Mouse (Mus musculus) lung, embryonic 14.5 days (tissue): ENCODE measurements around the gene Gbx1. TPM values are rescaled to one million over a fixed set of nuclear protein-coding genes. Genes with fewer than 3 reads are reported as not detected.

Experiments used
- ATAC-seq: fragments of 200-750 bp; cut with Nextera tagmentation; 2 replicates; pipeline ENCODE4 v1.8.0; 2017; ENCODE audit warnings: mild to moderate bottlenecking, moderate TSS enrichment, moderate library complexity; ENCODE audit not compliant: insufficient read depth
- DNase-seq: peaks from one replicate; pipeline ENCODE4 v3.0.0-alpha.2; 2015
- H3K27ac ChIP-seq: fragments of 300-500 bp; sonication (generic); 2 replicates; pipeline ENCODE4 v1.5.1; 2014; ENCODE audit warnings: low read depth, mild to moderate bottlenecking, moderate library complexity
- H3K27me3 ChIP-seq: fragments of 300-500 bp; sonication (generic); 2 replicates; pipeline ENCODE4 v1.6.1; 2014; ENCODE audit warnings: low read length, control low read depth; ENCODE audit not compliant: insufficient read depth
- H3K36me3 ChIP-seq: fragments of 300-500 bp; sonication (generic); 2 replicates; pipeline ENCODE4 v1.6.1; 2014; ENCODE audit warnings: control low read depth; ENCODE audit not compliant: insufficient read depth
- H3K4me1 ChIP-seq: fragments of 300-500 bp; sonication (generic); 2 replicates; pipeline ENCODE4 v1.6.1; 2014; ENCODE audit warnings: antibody characterized with exemption, control low read depth; ENCODE audit not compliant: insufficient read depth
- H3K4me2 ChIP-seq: fragments of 300-500 bp; sonication (generic); 2 replicates; pipeline ENCODE4 v1.6.1; 2014; ENCODE audit warnings: mild to moderate bottlenecking
- H3K4me3 ChIP-seq: fragments of 300-500 bp; sonication (generic); 2 replicates; pipeline ENCODE4 v1.5.1; 2014; ENCODE audit warnings: low read depth, low read length
- H3K9ac ChIP-seq: fragments of 300-500 bp; sonication (generic); 2 replicates; pipeline ENCODE4 v1.6.1; 2014
- H3K9me3 ChIP-seq: fragments of 300-500 bp; sonication (generic); 2 replicates; pipeline ENCODE4 v1.6.1; 2016; ENCODE audit warnings: low read depth, low read length, control low read depth
- CTCF ChIP-seq: IDR thresholded peaks from 2 replicates; pipeline ENCODE4 v1.5.1; 2016; ENCODE audit warnings: antibody characterized with exemption, low read depth
- WGBS: fragments of 180-500 bp; shearing (Covaris S2); extraction: QIAGEN DNeasy Blood & Tissue Kit; methylation state at CpG from one replicate; pipeline ENCODE4 v1.1.7; 2014; 5-methylcytosine and 5-hydroxymethylcytosine counted together
- polyA plus RNA-seq: library from polyadenylated mRNA; unstranded; fragments of >200 nt; fragmentation: Nextera tagmentation; extraction: Ambion mirVana; gene quantifications from 2 replicates; pipeline ENCODE4 v1.2.1, GENCODE M21; 2014

Gene Gbx1
- polyA plus RNA-seq, 1 experiment from 2014 or later = 0.07 TPM

DNA sequence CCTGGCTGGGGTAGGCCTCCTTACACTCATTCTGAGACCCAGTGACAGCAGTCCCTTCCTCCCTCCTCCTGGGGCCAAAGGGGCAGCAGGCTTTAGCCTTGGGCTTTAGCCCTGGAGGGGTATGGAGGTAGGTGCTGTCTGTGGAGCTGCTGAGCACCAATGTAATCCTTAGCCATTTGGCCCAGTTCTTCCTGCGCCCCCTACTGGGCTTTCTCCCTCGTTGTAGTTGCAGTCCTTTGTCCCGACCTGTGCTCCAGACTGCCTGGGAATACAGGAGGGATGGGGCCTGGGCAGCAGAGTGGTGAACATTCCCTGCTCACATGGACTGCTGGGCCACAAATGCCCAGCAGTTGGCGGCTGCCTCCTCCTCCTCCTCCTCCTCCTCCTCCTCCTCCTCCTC lies 45.4 kb downstream of the Gbx1 start:
- Histone ChIP-seq H3K27me3 (no peaks in the 10 kb centered on the region), H3K36me3 (peaks cover 87% of the 10 kb centered on the region), H3K4me2 (no peak overlapping the region), H3K9me3 (no peaks in the 10 kb centered on the region), H3K4me3 (no peak overlapping the region), H3K9ac (no peak overlapping the region), H3K27ac (no peak overlapping the region), H3K4me1 (no peaks in the 10 kb centered on the region)
- peak; percentile 82 for TF ChIP-seq CTCF
- DNase-seq = peak; percentile 88
- ATAC-seq = peak; percentile 59
- 1% methylated on average over 4 of the region's 4 CpGs for WGBS

DNA sequence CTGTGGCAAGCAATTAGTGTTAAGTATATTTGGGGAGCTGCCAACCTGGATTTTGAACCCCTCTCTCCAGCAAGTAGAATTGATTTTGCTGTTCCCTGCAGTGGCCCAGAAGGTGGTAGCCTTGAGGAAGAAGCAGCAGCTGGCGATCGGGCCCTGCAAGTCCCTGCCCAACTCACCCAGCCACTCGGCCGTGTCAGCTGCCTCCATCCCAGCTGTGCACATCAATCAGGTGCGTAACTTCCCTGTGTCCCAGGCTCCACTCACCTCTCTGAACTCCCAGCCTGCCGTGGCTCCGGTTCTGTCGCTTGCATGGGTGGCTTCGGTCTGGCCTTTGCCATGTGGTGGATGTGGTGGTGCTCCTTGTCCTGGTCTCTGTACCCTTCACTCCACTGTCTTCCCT lies 49.1 kb downstream of the Gbx1 start:
- Histone ChIP-seq H3K4me1 (no peaks in the 10 kb centered on the region), H3K36me3 (peaks cover 61% of the 10 kb centered on the region), H3K9ac (no peak overlapping the region), H3K27me3 (peaks cover 14% of the 10 kb centered on the region; the same call in 1 of the 2 replicates), H3K9me3 (no peaks in the 10 kb centered on the region), H3K4me3 (no peak overlapping the region), H3K4me2 (no peak overlapping the region), H3K27ac (no peak overlapping the region)
- no peak for DNase-seq
- WGBS = 86% methylated on average over 9 of the region's 9 CpGs
- no peak for ATAC-seq
- TF ChIP-seq CTCF = no peak

DNA sequence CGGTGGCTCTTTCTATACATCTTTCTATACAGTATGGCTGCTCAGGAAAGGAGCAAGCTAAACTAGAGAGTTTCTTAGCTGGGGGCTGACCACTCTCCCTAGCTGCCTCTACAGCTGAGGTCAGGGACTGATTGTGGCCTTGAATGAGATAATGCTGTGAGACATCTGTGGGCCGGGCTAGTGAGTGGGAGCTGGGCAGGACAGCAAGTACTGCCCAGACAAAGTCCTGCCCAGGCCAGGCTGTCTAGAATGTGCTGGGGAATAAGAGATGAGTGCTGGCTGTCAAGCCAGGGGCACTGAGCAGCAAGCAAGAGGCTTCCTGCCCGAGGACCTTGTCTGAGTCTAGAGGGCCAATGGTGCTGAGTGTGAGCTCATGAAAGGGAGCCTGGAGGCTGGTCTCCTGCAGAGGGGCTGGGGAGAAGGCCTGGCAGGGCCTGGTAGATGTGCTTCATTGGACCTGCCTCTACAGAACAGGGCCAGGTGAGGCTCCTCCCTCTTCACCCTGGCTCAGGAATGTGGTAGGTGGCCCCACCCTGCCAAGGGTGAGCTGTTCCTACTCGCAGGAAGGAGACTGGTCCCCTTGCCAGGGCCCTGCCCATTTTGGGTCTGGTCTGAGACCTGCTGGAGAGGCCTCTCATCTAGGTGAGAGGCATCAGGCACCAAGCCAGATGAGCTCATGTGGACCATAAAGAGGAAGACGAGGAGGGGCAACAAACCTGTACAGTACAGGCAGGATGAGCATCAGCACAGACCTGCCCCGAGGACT lies 51.3 kb downstream of the Gbx1 start:
- H3K27me3 ChIP-seq = peaks cover 14% of the 10 kb centered on the region; the same call in 1 of the 2 replicates
- no peak for TF ChIP-seq CTCF
- H3K36me3 ChIP-seq = peaks cover 45% of the 10 kb centered on the region
- no peaks in the 10 kb centered on the region for H3K9me3 ChIP-seq
- WGBS = 59% methylated on average over 6 of the region's 6 CpGs
- no peaks in the 10 kb centered on the region for H3K4me1 ChIP-seq
- ATAC-seq = peak; percentile 52
- peak overlapping the region; percentile 55 for H3K4me3 ChIP-seq
- H3K27ac ChIP-seq = no peak overlapping the region
- 0 out of 2 replicates have a peak overlapping the region, but pooled peaks have one; percentile 61 for H3K9ac ChIP-seq
- DNase-seq = peak; percentile 70
- H3K4me2 ChIP-seq = peak overlapping the region; percentile 80

DNA sequence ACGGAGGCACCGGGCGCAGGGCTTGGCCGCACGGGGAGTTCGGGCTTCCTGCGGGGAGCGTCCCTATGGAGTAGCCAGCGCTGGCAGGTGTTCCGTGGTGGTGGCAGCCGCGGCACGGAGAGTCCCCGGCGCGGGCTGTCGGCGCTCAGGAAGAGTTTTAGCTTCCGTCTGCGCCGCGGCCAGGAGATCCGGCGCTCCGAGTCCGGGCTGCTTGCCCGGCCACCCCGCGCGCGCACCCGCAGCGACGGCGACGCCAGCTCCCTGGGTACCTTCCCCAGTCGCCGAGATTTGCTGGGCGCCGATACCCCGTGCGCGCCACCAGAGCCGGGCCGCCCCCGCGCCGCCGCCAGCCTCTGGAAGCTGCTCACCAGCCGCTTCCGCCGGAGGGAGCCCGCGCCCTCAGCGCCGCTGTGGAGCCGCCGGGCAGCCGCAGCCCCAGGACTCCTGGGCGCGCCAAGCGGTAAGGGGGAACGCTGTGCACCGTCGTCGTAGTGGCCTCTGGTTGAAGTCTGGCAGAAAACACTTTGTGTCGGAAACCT lies 52.2 kb downstream of the Gbx1 start:
- Histone ChIP-seq H3K36me3 (peaks cover 37% of the 10 kb centered on the region), H3K4me3 (peak overlapping the region; percentile 55), H3K9ac (peak overlapping the region; percentile 61), H3K4me1 (no peaks in the 10 kb centered on the region), H3K27ac (peak overlapping the region; percentile 80), H3K4me2 (peak overlapping the region; percentile 80), H3K9me3 (no peaks in the 10 kb centered on the region), H3K27me3 (peaks cover 14% of the 10 kb centered on the region; the same call in 1 of the 2 replicates)
- 5% methylated on average over 62 of the region's 67 CpGs for WGBS
- ATAC-seq = peak; percentile 2; the same call in 1 of the 2 replicates
- DNase-seq = peak; percentile 74
- TF ChIP-seq CTCF = peak; percentile 20; the same call in 1 of the 2 replicates

DNA sequence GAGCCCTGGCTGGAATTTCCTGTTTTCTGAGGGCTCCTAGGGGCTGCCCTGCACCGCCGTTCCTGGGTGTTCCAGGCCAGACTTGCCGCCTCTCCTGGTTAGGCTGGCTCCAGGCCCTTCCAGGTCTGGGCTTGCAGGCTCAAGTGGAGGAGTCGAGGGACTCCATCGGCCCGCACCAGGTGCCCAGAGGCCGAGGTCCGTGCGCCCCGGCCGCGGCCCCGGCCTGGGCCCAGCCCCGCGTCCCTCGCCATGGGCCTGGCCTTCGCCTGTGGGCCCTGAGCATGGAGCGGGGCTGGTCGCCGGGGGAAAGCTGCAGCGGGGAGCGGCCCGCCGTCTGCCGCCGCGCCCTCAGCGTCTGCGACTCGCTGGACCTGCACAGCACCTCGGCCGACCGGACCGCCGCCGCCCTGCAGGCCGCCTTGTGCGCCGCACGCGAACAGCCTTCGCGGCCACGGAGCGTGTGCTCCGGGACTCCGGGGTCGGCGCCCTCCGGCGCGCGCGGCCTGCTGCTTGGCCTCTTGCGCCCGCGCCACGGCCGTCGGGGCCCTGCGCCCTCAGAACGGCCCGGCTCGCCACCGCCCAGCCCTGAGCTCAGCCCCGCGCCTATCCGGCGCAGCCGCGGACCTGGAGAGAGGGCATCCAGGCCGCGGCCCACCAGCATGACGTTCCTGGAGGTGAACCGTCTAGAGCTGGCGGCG lies 52.8 kb downstream of the Gbx1 start:
- no peak for TF ChIP-seq CTCF
- 5% methylated on average over 69 of the region's 77 CpGs for whole genome bisulfite sequencing
- DNase-seq (peak; percentile 68), ATAC-seq (peak; percentile 68)
- peaks cover 14% of the 10 kb centered on the region; the same call in 1 of the 2 replicates for H3K27me3 ChIP-seq
- H3K4me3 ChIP-seq = peak overlapping the region; percentile 55
- H3K4me1 ChIP-seq = no peaks in the 10 kb centered on the region
- H3K9ac ChIP-seq = peak overlapping the region; percentile 61
- H3K27ac ChIP-seq = peak overlapping the region; percentile 80
- no peaks in the 10 kb centered on the region for H3K9me3 ChIP-seq
- H3K36me3 ChIP-seq = peaks cover 30% of the 10 kb centered on the region
- H3K4me2 ChIP-seq = peak overlapping the region; percentile 80

DNA sequence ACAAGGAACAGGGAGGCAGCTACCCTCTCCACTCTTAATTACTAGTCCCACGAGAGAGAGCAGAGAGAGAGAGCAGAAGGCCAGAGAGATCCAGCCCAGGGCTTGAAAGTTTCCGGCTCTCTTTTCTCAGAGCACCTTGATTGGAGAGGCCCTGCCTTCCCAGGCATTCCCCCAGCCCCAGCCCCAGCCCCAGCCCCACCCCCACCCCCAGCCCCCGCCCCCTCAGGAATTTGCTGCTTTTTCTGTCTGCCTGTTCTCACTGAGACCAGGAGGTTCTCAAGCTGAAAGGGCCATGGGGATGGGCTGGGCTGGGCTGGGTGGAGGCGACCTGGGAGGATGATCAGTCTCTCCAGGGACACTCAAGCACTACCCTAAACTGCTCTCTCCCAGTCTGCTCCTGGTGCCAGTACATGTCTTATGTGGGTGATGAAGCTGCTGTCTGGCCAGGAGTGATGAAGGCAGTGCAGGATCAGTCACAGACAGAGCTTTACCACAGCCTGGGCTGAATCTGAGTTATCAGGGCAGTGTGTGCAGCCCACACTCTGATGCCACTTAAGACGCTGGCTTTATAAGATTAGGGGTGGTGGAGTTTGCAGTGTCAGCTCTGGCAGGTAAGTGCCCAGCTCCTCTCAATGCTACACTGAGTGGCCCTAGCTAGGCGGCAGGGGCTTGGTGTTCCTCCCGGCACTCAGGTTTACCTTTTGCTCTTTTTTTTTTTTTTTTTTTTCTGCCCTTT lies 54.0 kb downstream of the Gbx1 start:
- WGBS = 32% methylated on average over 7 of the region's 7 CpGs
- Histone ChIP-seq H3K27ac (peak overlapping the region; percentile 78), H3K4me3 (peak overlapping the region; percentile 6; the same call in 1 of the 2 replicates), H3K36me3 (peaks cover 19% of the 10 kb centered on the region), H3K9ac (no peak overlapping the region), H3K4me2 (peak overlapping the region; percentile 80), H3K9me3 (no peaks in the 10 kb centered on the region), H3K27me3 (peaks cover 14% of the 10 kb centered on the region; the same call in 1 of the 2 replicates), H3K4me1 (no peaks in the 10 kb centered on the region)
- no peak for TF ChIP-seq CTCF
- ATAC-seq (peak; percentile 45), DNase-seq (peak; percentile 59)
